Mouse (Mus musculus) G1E (cell line): ENCODE data around the gene Olfm1. TPM values are rescaled to one million over a fixed set of nuclear protein-coding genes. Genes with fewer than 3 reads are reported as not detected.

ENCODE experiments used
- ATAC-seq: 2 replicates; pipeline ENCODE4 v1.8.0; 2016; ENCODE audit warnings: mild to moderate bottlenecking; ENCODE audit not compliant: insufficient number of reproducible peaks, poor library complexity, low FRiP score, severe bottlenecking; ENCODE audit errors: extremely low read depth
- DNase-seq: peaks from one replicate; pipeline ENCODE4 v3.0.0; 2012; ENCODE audit warnings: low spot score
- H3K27me3 ChIP-seq: 2 replicates; pipeline ENCODE4 v1.6.1; 2012; ENCODE audit warnings: mild to moderate bottlenecking, low read length, inconsistent platforms; ENCODE audit not compliant: insufficient read depth
- H3K36me3 ChIP-seq: replicated peaks from 2 replicates; pipeline ENCODE3; 2012; ENCODE audit warnings: mild to moderate bottlenecking, inconsistent platforms
- H3K4me1 ChIP-seq: 2 replicates; pipeline ENCODE4 v1.6.1; 2012; ENCODE audit warnings: low read depth, low read length, inconsistent platforms, mixed read lengths; ENCODE audit not compliant: insufficient read depth
- H3K4me3 ChIP-seq: 2 replicates; pipeline ENCODE4 v1.5.1; 2012; ENCODE audit warnings: low read depth, mild to moderate bottlenecking, inconsistent platforms, low read length, moderate library complexity, mixed read lengths
- H3K9me3 ChIP-seq: replicated peaks from 2 replicates; pipeline ENCODE4 v1.6.1; 2012; ENCODE audit warnings: inconsistent platforms
- CTCF ChIP-seq: IDR thresholded peaks from 2 replicates; pipeline ENCODE4 v1.5.1; 2012; ENCODE audit warnings: low read depth, low read length, inconsistent platforms, mixed read lengths
- GATA1 ChIP-seq: IDR thresholded peaks from 2 replicates; pipeline ENCODE4 v1.6.1; 2012; ENCODE audit warnings: borderline replicate concordance, low read length, inconsistent platforms, mixed read lengths
- GATA2 ChIP-seq: IDR thresholded peaks from 2 replicates; pipeline ENCODE4 v1.6.1; 2012; ENCODE audit warnings: low read depth, low read length, inconsistent platforms, borderline replicate concordance
- POLR2AphosphoS5 ChIP-seq: IDR thresholded peaks from 2 replicates; pipeline ENCODE4 v1.6.1; 2012; ENCODE audit warnings: low read depth, low read length, inconsistent platforms; ENCODE audit not compliant: insufficient replicate concordance
- TAL1 ChIP-seq: conservative IDR thresholded peaks from 2 replicates; pipeline ENCODE4 v1.6.1; 2012; ENCODE audit warnings: low read depth, low read length, inconsistent platforms, mixed read lengths
- polyA plus RNA-seq: library from polyadenylated mRNA; stranded (reverse); fragments of >175 nt; gene quantifications from 2 replicates; pipeline ENCODE4 v1.2.3, GENCODE M21; 2012
- total RNA-seq, 2 experiments: library from RNA; stranded (forward) in 1 of 2; stranded (reverse) in 1 of 2; fragments of 200-1000 nt in 1 of 2; fragments of >200 nt in 1 of 2; fragmentation: Nextera tagmentation in 1 of 2; gene quantifications; 2 replicates each; pipeline ENCODE4 v1.2.3; 2014 to 2017

Gene Olfm1
- total and polyA plus RNA-seq, 3 experiments = 0.08 to 0.11 TPM; not detected in 1

- Histone ChIP-seq H3K4me1 (no peaks in the 10 kb centered on the region), H3K27me3 (peaks cover 49% of the 10 kb centered on the region), H3K36me3 (no peaks in the 10 kb centered on the region), H3K4me3 (no peak overlapping the region), H3K9me3 (no peaks in the 10 kb centered on the region)
- TF ChIP-seq GATA1 = no peak
- TF ChIP-seq CTCF = no peak
- no peak for TF ChIP-seq GATA2
- no peak for TF ChIP-seq TAL1
- no peak for TF ChIP-seq POLR2AphosphoS5
- ATAC-seq = no peak
- DNase-seq = no peak
These were observed 53.4 kb downstream of the Olfm1 start for GRCm38 (mm10) chr2:28246110-28246653.

- DNase-seq = no peak
- Histone ChIP-seq H3K4me3 (no peak overlapping the region), H3K27me3 (peaks cover 49% of the 10 kb centered on the region), H3K4me1 (no peaks in the 10 kb centered on the region), H3K9me3 (no peaks in the 10 kb centered on the region), H3K36me3 (no peaks in the 10 kb centered on the region)
- no peak for TF ChIP-seq GATA2
- no peak for TF ChIP-seq TAL1
- no peak for TF ChIP-seq CTCF
- no peak for TF ChIP-seq GATA1
- no peak for TF ChIP-seq POLR2AphosphoS5
- no peak for ATAC-seq
These were observed 54.3 kb downstream of the Olfm1 start for GRCm38 (mm10) chr2:28247098-28247497.

- no peak for TF ChIP-seq GATA1
- no peak for TF ChIP-seq CTCF
- no peak for TF ChIP-seq POLR2AphosphoS5
- Histone ChIP-seq H3K9me3 (no peaks in the 10 kb centered on the region), H3K4me1 (no peaks in the 10 kb centered on the region), H3K36me3 (no peaks in the 10 kb centered on the region), H3K27me3 (peaks cover 36% of the 10 kb centered on the region), H3K4me3 (no peak overlapping the region)
- ATAC-seq = no peak
- no peak for DNase-seq
These were observed 59.8 kb downstream of the Olfm1 start for GRCm38 (mm10) chr2:28252554-28252953.

- no peak for TF ChIP-seq GATA2
- TF ChIP-seq GATA1 = no peak
- no peak for TF ChIP-seq TAL1
- TF ChIP-seq CTCF = no peak
- TF ChIP-seq POLR2AphosphoS5 = no peak
- no peak for ATAC-seq
- H3K4me1 ChIP-seq = no peaks in the 10 kb centered on the region
- no peak for DNase-seq
- H3K4me3 ChIP-seq = no peak overlapping the region
- peaks cover 42% of the 10 kb centered on the region for H3K27me3 ChIP-seq
- no peaks in the 10 kb centered on the region for H3K36me3 ChIP-seq
- no peaks in the 10 kb centered on the region for H3K9me3 ChIP-seq
These were observed 63.2 kb downstream of the Olfm1 start for GRCm38 (mm10) chr2:28256029-28256428.

- Histone ChIP-seq H3K27me3 (peaks cover 32% of the 10 kb centered on the region), H3K4me3 (no peak overlapping the region), H3K9me3 (no peaks in the 10 kb centered on the region), H3K4me1 (no peaks in the 10 kb centered on the region), H3K36me3 (no peaks in the 10 kb centered on the region)
- ATAC-seq (no peak), DNase-seq (no peak)
- TF ChIP-seq CTCF (no peak), TAL1 (no peak), GATA1 (no peak), POLR2AphosphoS5 (no peak), GATA2 (no peak)
These were observed 68.6 kb downstream of the Olfm1 start for GRCm38 (mm10) chr2:28261438-28261837.

GRCm38 (mm10) chr2:28267776-28268275 is 75.0 kb downstream of the Olfm1 start:
- TF ChIP-seq GATA1 = no peak
- no peak for TF ChIP-seq CTCF
- no peak for TF ChIP-seq GATA2
- no peak for TF ChIP-seq TAL1
- TF ChIP-seq POLR2AphosphoS5 = no peak
- no peaks in the 10 kb centered on the region for H3K4me1 ChIP-seq
- DNase-seq (no peak), ATAC-seq (no peak)
- no peak overlapping the region for H3K4me3 ChIP-seq
- H3K27me3 ChIP-seq = peaks cover 20% of the 10 kb centered on the region
- H3K36me3 ChIP-seq = no peaks in the 10 kb centered on the region
- H3K9me3 ChIP-seq = no peaks in the 10 kb centered on the region

- Histone ChIP-seq H3K4me3 (no peak overlapping the region), H3K36me3 (no peaks in the 10 kb centered on the region), H3K9me3 (no peaks in the 10 kb centered on the region), H3K27me3 (peaks cover 34% of the 10 kb centered on the region), H3K4me1 (no peaks in the 10 kb centered on the region)
- DNase-seq (no peak), ATAC-seq (no peak)
- TF ChIP-seq POLR2AphosphoS5 (no peak), GATA2 (no peak)
These were observed 77.8 kb downstream of the Olfm1 start for GRCm38 (mm10) chr2:28270561-28270960.
